Comparison of ENCODE assay signal across 13 mouse cellular contexts in the genomic region with DNA sequence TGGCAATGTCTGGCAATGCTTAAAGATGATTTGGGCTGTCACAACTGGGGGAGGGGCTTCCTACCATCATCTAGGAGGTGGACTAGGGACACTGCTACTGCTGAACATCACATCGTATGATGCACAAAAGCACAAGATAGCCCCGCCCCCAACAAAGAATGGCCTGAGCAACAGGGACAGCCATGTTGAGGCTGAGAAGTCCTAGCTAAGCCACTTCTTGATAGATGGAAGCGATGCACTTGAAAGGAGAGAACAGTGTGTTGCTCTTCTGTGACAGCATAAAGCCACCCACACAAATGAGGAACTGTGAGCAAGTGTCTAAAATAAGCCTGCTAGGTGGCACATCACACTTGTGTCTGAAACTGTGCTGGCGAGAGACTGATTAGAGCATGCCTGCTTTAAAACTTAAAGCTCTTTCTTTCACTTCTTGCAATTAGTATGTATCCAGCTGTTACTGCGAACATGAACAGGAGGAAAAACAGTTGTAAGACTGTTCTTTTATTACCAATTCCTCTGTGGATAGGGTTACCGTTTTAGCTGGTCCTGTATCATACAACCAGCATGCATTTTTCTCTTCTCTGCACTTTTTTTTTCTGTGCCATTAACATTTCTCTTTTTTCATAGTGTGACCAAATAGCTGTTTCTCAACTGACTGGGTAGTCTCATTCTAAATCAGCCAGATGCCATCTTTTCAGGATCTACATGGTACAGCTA.
DNase-seq lines count a peak whose midpoint lies in the region; ATAC-seq lines count a peak whose summit lies in the region.
"Had no signal": no experiment of that assay in that cellular context is flagged by ENCODE, and none has a peak within 500 bp of the region (broad histone marks: within the 10 kb centered on the region; RNA-seq: fewer than 3 reads in every experiment).

No protein-coding gene starts in this region.

- H3K27ac ChIP-seq in forebrain, embryonic 11.5 days (ENCODE audit: low read depth, low read length), result no peak overlapping the region
- H3K27ac ChIP-seq in forebrain, embryonic 10.5 days, result no peak overlapping the region
- peak overlapping the region; percentile 23; the same call in 1 of the 2 replicates for H3K27ac ChIP-seq in forebrain, embryonic 16.5 days (ENCODE audit: low read length)
- H3K27ac ChIP-seq: hindbrain, embryonic 15.5 days; liver, embryonic 15.5 days had no signal

- DNase-seq in forebrain, embryonic 11.5 days (ENCODE audit: low spot score), result no peak
- DNase-seq in forebrain, embryonic 10.5 days (ENCODE audit: extremely low spot score, low spot score), result no peak
- peak; percentile 69 for DNase-seq in A20 (ENCODE audit: low read depth, low spot score)
- DNase-seq in left cerebral cortex, postnatal 4 days, result peak; percentile 56
- DNase-seq in thymus, postnatal 0 days (ENCODE audit: low spot score), result no peak
- no peak for DNase-seq in ovary, postnatal 36 days (ENCODE audit: low spot score)
- no peak for DNase-seq in kidney, adult 18-20 months
- DNase-seq: adrenal gland, postnatal 14 days; cerebellum, adult 2 months; kidney, postnatal 4 days had no signal

- no peaks in the 10 kb centered on the region for H3K4me1 ChIP-seq in forebrain, embryonic 11.5 days (replicated peaks; ENCODE audit: control insufficient read depth, insufficient read depth, low read length)
- H3K4me1 ChIP-seq in forebrain, embryonic 10.5 days, result peaks cover 12% of the 10 kb centered on the region
- peaks cover 9% of the 10 kb centered on the region for H3K4me1 ChIP-seq in forebrain, embryonic 16.5 days (replicated peaks; ENCODE audit: control insufficient read depth, insufficient read depth, low read length)
- H3K4me1 ChIP-seq: liver, embryonic 15.5 days had no signal

- H3K36me3 ChIP-seq in forebrain, embryonic 11.5 days (ENCODE audit: control insufficient read depth, insufficient read depth, low read length), result no peaks in the 10 kb centered on the region
- H3K36me3 ChIP-seq in forebrain, embryonic 10.5 days (replicated peaks), result no peaks in the 10 kb centered on the region
- no peaks in the 10 kb centered on the region; the same call in 1 of the 2 replicates for H3K36me3 ChIP-seq in forebrain, embryonic 16.5 days (ENCODE audit: control insufficient read depth, insufficient read depth)
- H3K36me3 ChIP-seq: hindbrain, embryonic 15.5 days; liver, embryonic 15.5 days had no signal

- ATAC-seq in forebrain, embryonic 11.5 days (replicated peaks; ENCODE audit: low FRiP score), result peak; percentile 55
- ATAC-seq in forebrain, embryonic 16.5 days, result peak; percentile 74

- H3K9ac ChIP-seq in forebrain, embryonic 11.5 days (ENCODE audit: low read length), result no peak overlapping the region
- H3K9ac ChIP-seq in forebrain, embryonic 16.5 days (replicated peaks; ENCODE audit: low read depth, low read length), result no peak overlapping the region
- H3K9ac ChIP-seq: hindbrain, embryonic 15.5 days; liver, embryonic 15.5 days had no signal

- no peaks in the 10 kb centered on the region for H3K9me3 ChIP-seq in forebrain, embryonic 11.5 days (ENCODE audit: control insufficient read depth, low read length)
- no peaks in the 10 kb centered on the region for H3K9me3 ChIP-seq in forebrain, embryonic 10.5 days
- H3K9me3 ChIP-seq in forebrain, embryonic 16.5 days (ENCODE audit: control insufficient read depth, low read length), result no peaks in the 10 kb centered on the region
- H3K9me3 ChIP-seq: hindbrain, embryonic 15.5 days; liver, embryonic 15.5 days had no signal

- H3K4me2 ChIP-seq in forebrain, embryonic 11.5 days (ENCODE audit: low read depth, low read length, severe bottlenecking), result no peak overlapping the region
- H3K4me2 ChIP-seq in forebrain, embryonic 16.5 days (ENCODE audit: low read length), result no peak overlapping the region
- H3K4me2 ChIP-seq: hindbrain, embryonic 15.5 days; liver, embryonic 15.5 days had no signal

- H3K27me3 ChIP-seq in forebrain, embryonic 11.5 days (ENCODE audit: control insufficient read depth, insufficient read depth, low read length), result peaks cover 12% of the 10 kb centered on the region
- peaks cover 100% of the 10 kb centered on the region for H3K27me3 ChIP-seq in forebrain, embryonic 10.5 days (ENCODE audit: poor library complexity, severe bottlenecking)
- no peaks in the 10 kb centered on the region for H3K27me3 ChIP-seq in forebrain, embryonic 16.5 days (replicated peaks; ENCODE audit: control insufficient read depth, insufficient read depth, low read length)
- H3K27me3 ChIP-seq: liver, embryonic 15.5 days had no signal

- WGBS in forebrain, embryonic 11.5 days, result 81% methylated on average over 6 of the region's 6 CpGs
- WGBS in forebrain, embryonic 10.5 days, result 81% methylated on average over 6 of the region's 6 CpGs
- 52% methylated on average over 6 of the region's 6 CpGs for WGBS in forebrain, embryonic 16.5 days

- H3K4me3 ChIP-seq in forebrain, embryonic 11.5 days (ENCODE audit: low read depth, low read length), result no peak overlapping the region
- H3K4me3 ChIP-seq in forebrain, embryonic 10.5 days, result no peak overlapping the region
- no peak overlapping the region for H3K4me3 ChIP-seq in forebrain, embryonic 16.5 days (replicated peaks; ENCODE audit: low read length)
- H3K4me3 ChIP-seq: hindbrain, embryonic 15.5 days; liver, embryonic 15.5 days had no signal

- intact Hi-C loops in left cerebral cortex, postnatal 4 days (cut with DNase I), result no loop called here

Comparison
In these comparisons a context has a peak if more than half of its experiments do, and no peak if none do; other contexts are left out.
1. DNase-seq: peak in A20 (single experiment) and left cerebral cortex, postnatal 4 days (single experiment); none in forebrain, embryonic 11.5 days (single experiment), forebrain, embryonic 10.5 days (single experiment), thymus, postnatal 0 days (single experiment), ovary, postnatal 36 days (single experiment) and kidney, adult 18-20 months (single experiment).